Mouse (Mus musculus) stomach, postnatal 0 days (tissue): ENCODE results near the gene Rasal3.

ENCODE experiments used
- CTCF ChIP-seq: IDR thresholded peaks from 2 replicates; pipeline ENCODE4 v1.5.1; 2016; ENCODE audit warnings: antibody characterized with exemption, low read depth, mild to moderate bottlenecking, moderate library complexity
- EP300 ChIP-seq: optimal IDR thresholded peaks from 2 replicates; pipeline ENCODE3; 2016; ENCODE audit warnings: antibody characterized with exemption

- TF ChIP-seq CTCF (no peak), EP300 (no peak)
Observed at GRCm38 (mm10) chr17:32434324-32434723, 30.9 kb upstream of the Rasal3 start.
